10 mouse cellular contexts compared by ENCODE assay signal in genomic region chr3:9886765-9887626, GRCm38 (mm10).
DNase-seq lines count a peak whose midpoint lies in the region; ATAC-seq and TF ChIP-seq lines count a peak whose summit lies in the region.
"Had no signal": no experiment of that assay in that cellular context is flagged by ENCODE, and none has a peak within 500 bp of the region (broad histone marks: within the 10 kb centered on the region; RNA-seq: fewer than 3 reads in every experiment).

No protein-coding gene starts in this region.

- DNase-seq in gastrocnemius, postnatal 25 days, result peak; percentile 35
- DNase-seq in gastrocnemius, postnatal 4 days (ENCODE audit: low spot score in 2 of 2), result no peak
- DNase-seq in CD4-positive helper T cell, adult 2 months (ENCODE audit: low read depth, low spot score), result peak; percentile 78
- DNase-seq in heart, postnatal 10 days, result peak; percentile 20 to 26
- no peak for DNase-seq in urinary bladder, postnatal 25 days (ENCODE audit: low spot score)
- no peak for DNase-seq in cerebellum, adult 2 months
- DNase-seq in layer of hippocampus, postnatal 25 days (ENCODE audit: extremely low spot score in 1 of 2, low spot score in 1 of 2), result no peak

- intact Hi-C loops in heart, postnatal 10 days (cut with DNase I), result no loop called here

- H3K27ac ChIP-seq in cerebellum, adult 2 months (ENCODE audit: insufficient read depth, low read length), result no peak overlapping the region
- H3K27ac ChIP-seq: heart, embryonic 15.5 days had no signal

- WGBS in cerebellum, adult 2 months, result 60% methylated on average over 10 of the region's 10 CpGs

- no peak for TF ChIP-seq CTCF in cerebellum, adult 2 months (IDR thresholded peaks at IDR 0.05; ENCODE audit: borderline replicate concordance, insufficient read depth, low read depth, low read length)

- peak; percentile 69 for ATAC-seq in megakaryocyte-erythroid progenitor cell, adult 5-6 weeks (replicated peaks; ENCODE audit: low FRiP score, low TSS enrichment, poor library complexity, severe bottlenecking)
- ATAC-seq: Patski had no signal

- no peak for TF ChIP-seq POLR2A in cerebellum, adult 2 months (IDR thresholded peaks at IDR 0.05; ENCODE audit: borderline replicate concordance, insufficient read depth, low read length)

- H3K4me3 ChIP-seq in cerebellum, adult 2 months (replicated peaks; ENCODE audit: insufficient read depth, low read depth, low read length), result no peak overlapping the region
- H3K4me3 ChIP-seq: heart, embryonic 15.5 days had no signal

- H3K4me1 ChIP-seq in cerebellum, adult 2 months (ENCODE audit: control insufficient read depth, insufficient read depth, low read length), result peaks cover 3% of the 10 kb centered on the region; the same call in 1 of the 2 replicates

- no peaks in the 10 kb centered on the region; the same call in 1 of the 2 replicates for H3K27me3 ChIP-seq in cerebellum, adult 2 months (ENCODE audit: control insufficient read depth, insufficient read depth, low read length)
- H3K27me3 ChIP-seq: heart, embryonic 15.5 days had no signal

Comparison
In these comparisons a context has a peak if more than half of its experiments do, and no peak if none do; other contexts are left out.
1. DNase-seq: peak in gastrocnemius, postnatal 25 days (single experiment), CD4-positive helper T cell, adult 2 months (single experiment) and heart, postnatal 10 days (2 of 2); none in gastrocnemius, postnatal 4 days (0 of 2), urinary bladder, postnatal 25 days (single experiment), cerebellum, adult 2 months (0 of 2) and layer of hippocampus, postnatal 25 days (0 of 2).